Mouse (Mus musculus) cortical plate, adult 2 months (tissue): ENCODE data around the gene Lyrm4. TPM values are rescaled to one million over a fixed set of nuclear protein-coding genes. Genes with fewer than 3 reads are reported as not detected.
A peak's percentile ranks its signal among the peaks of the same experiment; 100 is the strongest.

Source experiments
- H3K27ac ChIP-seq: fragments of 200-500 bp; 2 replicates; pipeline ENCODE4 v1.5.1; 2012; ENCODE audit warnings: low read length, control low read depth, inconsistent platforms; ENCODE audit not compliant: insufficient read depth
- H3K4me1 ChIP-seq: fragments of 200-500 bp; 2 replicates; pipeline ENCODE4 v1.6.1; 2011; ENCODE audit warnings: low read length; ENCODE audit not compliant: control insufficient read depth, insufficient read depth
- H3K4me3 ChIP-seq: fragments of 200-500 bp; 2 replicates; pipeline ENCODE4 v1.5.1; 2011; ENCODE audit warnings: mild to moderate bottlenecking, low read length, control low read depth; ENCODE audit not compliant: insufficient read depth
- CTCF ChIP-seq: fragments of 200-500 bp; IDR thresholded peaks from 2 replicates; pipeline ENCODE4 v1.5.1; 2011; ENCODE audit warnings: mild to moderate bottlenecking, control low read depth, low read length; ENCODE audit not compliant: insufficient read depth; ENCODE audit errors: extremely low read depth
- POLR2A ChIP-seq: fragments of 200-500 bp; IDR thresholded peaks from 2 replicates; pipeline ENCODE4 v1.6.1; 2011; ENCODE audit warnings: mild to moderate bottlenecking, low read length, control low read depth; ENCODE audit not compliant: insufficient read depth; ENCODE audit errors: extremely low read depth
- polyA plus RNA-seq: library from polyadenylated mRNA; depleted of rRNA; stranded (reverse); fragments of >200 nt; gene quantifications from 2 replicates; pipeline ENCODE4 v1.2.3, GENCODE M21; 2012

Gene Lyrm4
- polyA plus RNA-seq, 1 experiment = 19.6 TPM

DNA sequence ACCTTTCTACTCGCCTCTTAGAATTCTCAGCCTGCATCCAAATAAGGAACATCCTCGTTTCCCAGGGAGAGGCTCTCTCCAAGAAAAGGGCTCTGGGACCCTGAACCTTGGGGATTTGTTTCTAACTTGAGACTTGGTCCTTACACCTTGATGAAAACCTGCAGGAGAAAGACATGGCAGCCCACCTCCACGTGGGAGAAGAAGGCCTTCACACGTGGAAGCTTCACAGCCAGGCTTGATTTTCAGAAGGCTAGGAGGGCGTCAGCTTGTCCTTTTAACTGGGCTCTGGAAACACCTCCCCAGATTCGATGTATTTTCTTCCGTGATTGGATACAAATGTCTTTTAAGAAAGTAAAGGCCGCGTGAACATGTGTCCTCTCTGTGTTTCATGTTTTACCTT lies 147.5 kb downstream of the Lyrm4 start:
- no peak overlapping the region for H3K27ac ChIP-seq
- TF ChIP-seq CTCF = no peak
- TF ChIP-seq POLR2A = no peak
- H3K4me3 ChIP-seq = peak overlapping the region; percentile 41
- no peaks in the 10 kb centered on the region for H3K4me1 ChIP-seq

DNA sequence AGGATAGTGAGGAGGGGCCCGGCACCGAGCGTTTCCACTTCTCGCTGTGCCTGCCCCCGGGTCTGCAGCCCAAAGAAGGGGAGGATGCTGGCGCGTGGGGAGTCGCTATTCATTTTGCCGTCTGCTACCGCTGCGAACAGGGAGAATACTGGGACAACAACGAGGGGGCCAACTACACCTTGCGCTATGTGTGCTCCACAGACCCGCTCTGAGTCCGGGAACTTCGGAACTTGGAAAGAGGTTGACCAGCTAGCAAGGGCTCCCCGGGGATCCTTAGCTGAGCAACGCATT lies 147.9 kb downstream of the Lyrm4 start:
- TF ChIP-seq CTCF = no peak
- no peak for TF ChIP-seq POLR2A

DNA sequence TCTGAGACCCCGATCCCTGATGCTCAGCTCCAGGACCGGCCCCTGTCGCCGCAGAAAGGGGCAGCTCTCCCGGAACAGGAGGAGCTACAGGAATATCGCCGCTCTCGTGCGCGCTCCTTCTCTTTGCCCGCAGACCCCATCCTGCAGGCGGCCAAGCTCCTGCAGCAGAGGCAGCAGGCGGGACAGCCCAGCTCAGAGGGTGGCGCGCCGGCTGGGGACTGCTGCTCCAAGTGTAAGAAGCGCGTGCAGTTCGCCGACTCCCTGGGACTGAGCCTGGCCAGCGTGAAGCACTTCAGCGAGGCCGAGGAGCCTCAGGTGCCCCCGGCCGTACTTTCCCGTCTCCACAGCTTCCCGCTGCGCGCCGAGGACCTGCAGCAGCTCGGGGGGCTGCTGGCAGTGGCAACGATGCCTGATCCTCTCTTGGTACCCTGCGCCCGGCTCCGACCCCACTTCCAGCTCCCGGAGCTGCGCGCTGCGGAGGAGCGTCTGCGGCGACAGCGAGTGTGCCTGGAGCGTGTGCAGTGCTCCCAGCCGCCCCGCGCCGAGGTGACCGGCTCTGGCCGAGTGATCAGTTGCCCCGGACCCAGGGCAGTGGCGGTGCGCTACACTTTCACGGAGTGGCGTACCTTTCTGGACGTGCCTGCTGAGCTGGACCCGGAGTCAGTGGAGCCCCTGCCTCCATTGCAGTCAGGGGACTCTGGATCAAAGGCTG lies 148.5 kb downstream of the Lyrm4 start:
- H3K4me3 ChIP-seq = peak overlapping the region; percentile 41
- H3K27ac ChIP-seq = peak overlapping the region; percentile 43; the same call in 1 of the 2 replicates
- no peak for TF ChIP-seq CTCF
- TF ChIP-seq POLR2A = no peak
- no peaks in the 10 kb centered on the region for H3K4me1 ChIP-seq

More for the DNA sequence above, 147.9 kb downstream of the Lyrm4 start:
- Histone ChIP-seq H3K27ac (peak overlapping the region; percentile 43; the same call in 1 of the 2 replicates), H3K4me1 (no peaks in the 10 kb centered on the region), H3K4me3 (peak overlapping the region; percentile 41)

- Histone ChIP-seq H3K4me3 (peak overlapping the region; percentile 41), H3K4me1 (no peaks in the 10 kb centered on the region), H3K27ac (peak overlapping the region; percentile 43; the same call in 1 of the 2 replicates)
- TF ChIP-seq CTCF = no peak
- no peak for TF ChIP-seq POLR2A
These were observed 149.1 kb downstream of the Lyrm4 start for GRCm38 (mm10) chr13:35968131-35968718.

DNA sequence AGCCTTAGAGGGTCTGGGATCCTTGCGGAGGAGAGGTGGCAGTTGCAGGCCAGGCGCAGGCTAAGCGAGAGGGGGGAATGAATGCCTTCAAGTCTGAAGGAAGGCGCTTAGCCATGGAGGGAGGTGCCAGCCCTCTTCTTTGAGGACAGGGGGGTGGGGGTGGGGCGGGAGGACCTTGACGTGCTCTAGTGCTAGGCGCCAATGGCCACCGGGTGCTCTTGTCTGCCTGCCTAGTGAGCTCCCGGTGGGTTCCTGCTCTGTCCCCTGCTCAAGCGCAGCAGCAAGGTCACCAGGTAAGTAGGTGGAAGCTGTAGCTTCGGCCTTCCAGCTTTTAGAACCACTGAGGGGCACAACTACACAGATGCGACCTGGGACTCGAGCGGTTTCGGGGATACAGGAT lies 149.6 kb downstream of the Lyrm4 start:
- H3K4me3 ChIP-seq = peak overlapping the region; percentile 41
- no peaks in the 10 kb centered on the region for H3K4me1 ChIP-seq
- no peak overlapping the region for H3K27ac ChIP-seq
- TF ChIP-seq CTCF = no peak

DNA sequence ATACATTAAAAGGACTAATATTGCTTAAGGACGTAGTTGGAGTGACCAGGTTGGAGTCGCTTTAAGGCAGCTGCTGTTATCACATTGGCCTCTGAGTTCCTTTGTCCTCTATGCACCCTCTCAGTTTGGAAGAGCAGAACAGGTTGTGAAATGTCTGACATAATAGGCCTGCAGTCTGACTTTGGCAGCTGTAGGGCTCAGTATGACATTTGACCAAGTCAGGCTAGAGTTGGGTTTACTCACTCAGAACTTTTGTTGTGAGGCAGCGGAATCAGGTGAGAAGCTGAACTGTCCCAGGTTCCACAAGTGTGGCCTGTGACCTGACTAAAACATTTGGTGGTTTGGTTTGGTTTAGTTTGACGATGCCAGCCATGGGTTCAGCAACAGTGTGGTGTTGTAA lies 153.7 kb downstream of the Lyrm4 start:
- no peak overlapping the region for H3K4me3 ChIP-seq
- no peaks in the 10 kb centered on the region; the same call in 1 of the 2 replicates for H3K4me1 ChIP-seq
- no peak overlapping the region for H3K27ac ChIP-seq
- TF ChIP-seq CTCF (no peak), POLR2A (no peak)

DNA sequence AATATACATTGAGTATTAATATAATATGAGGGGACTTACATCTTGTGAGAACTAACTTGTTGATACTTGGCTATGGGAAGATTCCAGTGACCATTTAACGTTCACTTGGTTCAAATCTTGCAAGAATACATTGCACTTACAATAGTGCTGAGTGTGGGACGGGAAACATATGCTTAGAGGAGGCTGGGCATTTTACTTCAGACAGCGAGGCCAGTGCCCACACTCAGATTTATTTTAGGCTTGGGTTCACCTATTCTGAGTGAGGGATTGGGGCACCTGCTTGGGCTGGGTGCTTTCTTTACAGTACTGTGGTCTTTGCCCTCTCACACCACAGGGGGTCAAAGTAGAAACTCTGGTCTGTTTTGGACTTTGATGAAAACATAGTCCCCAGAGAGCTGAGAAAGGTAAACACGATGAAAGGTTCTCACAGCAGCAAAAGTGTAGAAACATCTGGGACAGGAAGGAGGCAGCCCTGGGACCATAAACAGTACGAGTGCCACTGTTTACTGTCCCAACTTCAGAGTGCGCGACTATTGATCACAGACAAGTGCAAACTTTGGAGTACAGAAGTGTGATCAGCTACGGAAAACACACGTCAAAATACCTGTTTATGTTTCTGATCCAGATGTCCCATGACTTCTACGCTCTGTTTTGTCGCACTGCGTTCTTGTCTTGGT lies 157.8 kb downstream of the Lyrm4 start:
- Histone ChIP-seq H3K4me3 (no peak overlapping the region), H3K27ac (no peak overlapping the region), H3K4me1 (no peaks in the 10 kb centered on the region; the same call in 1 of the 2 replicates)
- no peak for TF ChIP-seq CTCF

DNA sequence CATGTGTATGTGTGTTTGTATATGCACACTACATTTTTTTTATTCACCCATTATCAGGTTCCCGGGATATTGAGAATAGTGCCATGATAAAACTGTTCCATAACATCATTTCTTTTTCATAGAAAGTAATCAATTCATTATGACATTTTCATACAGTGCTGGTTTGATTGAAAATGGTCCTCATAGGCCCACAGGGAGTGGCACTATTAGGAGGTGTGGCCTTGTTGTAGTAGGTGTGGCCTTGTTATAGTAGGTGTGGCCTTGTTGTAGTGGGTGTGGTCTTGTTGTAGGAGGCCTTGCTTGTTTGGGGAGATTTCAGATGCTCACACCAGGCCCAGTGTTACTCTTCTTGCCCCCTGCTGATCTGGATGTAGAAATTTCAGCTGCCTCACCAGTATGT lies 158.8 kb downstream of the Lyrm4 start, which contains the start of gene Ppp1r3g:
TSS of gene Ppp1r3g (plus strand) at position 301 of the 400 bp plus-strand sequence.
- TF ChIP-seq POLR2A (no peak), CTCF (no peak)
- Histone ChIP-seq H3K27ac (no peak within 1 kb of the TSS), H3K4me1 (no peaks in the 10 kb centered on the region; the same call in 1 of the 2 replicates), H3K4me3 (no peak within 1 kb of the TSS)

GRCm38 (mm10) chr13:35949814-35950455 lies 167.4 kb downstream of the Lyrm4 start:
- no peak overlapping the region for H3K4me3 ChIP-seq
- H3K27ac ChIP-seq = no peak overlapping the region
- TF ChIP-seq POLR2A = no peak
- no peak for TF ChIP-seq CTCF
- H3K4me1 ChIP-seq = no peaks in the 10 kb centered on the region
